ENCODE assay signal across 7 mouse cellular contexts in the genomic region with DNA sequence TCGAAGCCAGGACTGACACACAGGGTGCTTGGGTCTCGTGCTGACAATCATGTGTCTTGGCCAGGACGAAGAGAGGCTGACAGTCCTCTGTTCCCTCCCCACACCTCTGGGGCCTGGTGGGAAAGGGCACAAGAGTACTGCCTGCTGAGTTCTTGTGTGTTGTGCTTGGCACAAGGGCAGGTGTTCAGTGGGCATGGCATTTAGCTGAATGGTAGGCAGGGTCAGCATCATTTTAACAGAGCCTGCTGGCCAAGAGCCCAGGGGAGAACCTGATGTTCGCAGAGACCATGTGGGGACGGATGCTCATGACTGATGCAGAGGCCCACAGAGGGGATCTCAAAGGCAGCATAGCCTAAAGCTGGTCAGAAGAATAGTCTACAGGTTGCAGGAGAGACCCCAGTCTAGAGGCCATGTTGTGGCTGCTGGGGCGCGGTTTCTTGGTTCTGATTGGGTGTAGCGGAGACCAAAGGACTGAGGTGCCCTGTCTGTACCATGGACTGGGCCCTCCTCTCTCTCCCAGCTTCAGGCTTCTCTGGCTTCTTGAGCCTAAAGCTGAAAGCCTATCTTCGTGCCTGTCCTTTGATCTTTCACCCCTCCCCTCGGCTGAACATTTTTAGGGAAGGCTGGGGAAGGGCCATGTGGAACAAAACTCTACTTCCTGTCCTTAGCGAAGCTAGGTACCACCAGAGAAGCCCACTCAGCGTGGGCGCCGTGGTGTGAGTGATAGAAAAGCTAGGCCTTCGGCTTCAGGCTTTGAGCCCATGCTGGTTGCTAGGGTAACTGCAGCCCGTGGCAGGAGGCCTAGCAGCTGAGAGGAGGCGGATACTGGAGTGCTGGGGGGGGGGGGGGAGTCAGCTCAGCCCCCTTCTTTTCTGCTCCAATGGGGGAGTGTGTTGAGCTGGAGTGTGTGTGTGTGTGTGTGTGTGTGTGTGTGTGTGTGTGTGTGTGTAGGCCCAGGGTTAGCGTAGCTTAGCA.
DNase-seq lines count a peak whose midpoint lies in the region; ATAC-seq lines count a peak whose summit lies in the region.

No protein-coding gene starts in this region.

- H3K9ac ChIP-seq in forebrain, embryonic 11.5 days (ENCODE audit: low read length) = 0 out of 2 replicates have a peak overlapping the region, but pooled peaks have one; percentile 23
- peak overlapping the region; percentile 46; the same call in 1 of the 2 replicates for H3K9ac ChIP-seq in hindbrain, embryonic 16.5 days (ENCODE audit: low read depth, low read length)

- WGBS in forebrain, embryonic 11.5 days = 45% methylated on average over 18 of the region's 18 CpGs
- WGBS in hindbrain, embryonic 16.5 days = 29% methylated on average over 18 of the region's 18 CpGs

- peak; percentile 84 for ATAC-seq in forebrain, embryonic 11.5 days (replicated peaks; ENCODE audit: low FRiP score)
- peak; percentile 79 for ATAC-seq in hindbrain, embryonic 16.5 days

- H3K27me3 ChIP-seq in forebrain, embryonic 11.5 days (ENCODE audit: control insufficient read depth, insufficient read depth, low read length) = no peaks in the 10 kb centered on the region
- no peaks in the 10 kb centered on the region for H3K27me3 ChIP-seq in hindbrain, embryonic 16.5 days (replicated peaks; ENCODE audit: control insufficient read depth, insufficient read depth, low read length)

- no peaks in the 10 kb centered on the region for H3K36me3 ChIP-seq in forebrain, embryonic 11.5 days (ENCODE audit: control insufficient read depth, insufficient read depth, low read length)
- H3K36me3 ChIP-seq in hindbrain, embryonic 16.5 days (ENCODE audit: control insufficient read depth, insufficient read depth, low read length) = no peaks in the 10 kb centered on the region

- intact Hi-C loops in left cerebral cortex, postnatal 36 days (cut with DNase I) = loop anchor here (1.0 to 5.0 kb wide), 2 partner anchors 25 to 89 kb away; no protein-coding TSS in a partner anchor

- DNase-seq in ovary, postnatal 36 days (ENCODE audit: low spot score) = peak; percentile 27
- DNase-seq in ovary, postnatal 14 days (ENCODE audit: low spot score) = no peak
- DNase-seq in forebrain, embryonic 11.5 days (ENCODE audit: low spot score) = peak; percentile 80
- peak; percentile 87 to 88 for DNase-seq in left cerebral cortex, postnatal 36 days (ENCODE audit: low spot score in 2 of 2)
- DNase-seq in right cerebral cortex, adult 2 months (ENCODE audit: low spot score in 2 of 2) = peak; percentile 89 to 90
- no peak for DNase-seq in spleen, postnatal 14 days (ENCODE audit: low spot score in 2 of 2)

- no peak overlapping the region for H3K4me3 ChIP-seq in forebrain, embryonic 11.5 days (ENCODE audit: low read depth, low read length)
- no peak overlapping the region for H3K4me3 ChIP-seq in hindbrain, embryonic 16.5 days (ENCODE audit: low read length)

- 0 out of 2 replicates have a peak overlapping the region, but pooled peaks have one; percentile 9 for H3K4me2 ChIP-seq in forebrain, embryonic 11.5 days (ENCODE audit: low read depth, low read length, severe bottlenecking)
- no peak overlapping the region for H3K4me2 ChIP-seq in hindbrain, embryonic 16.5 days (ENCODE audit: low read length)

- H3K27ac ChIP-seq in forebrain, embryonic 11.5 days (ENCODE audit: low read depth, low read length) = peak overlapping the region; percentile 37; the same call in 1 of the 2 replicates
- H3K27ac ChIP-seq in hindbrain, embryonic 16.5 days (ENCODE audit: low read depth, low read length) = peak overlapping the region; percentile 70

- H3K9me3 ChIP-seq in forebrain, embryonic 11.5 days (ENCODE audit: control insufficient read depth, low read length) = no peaks in the 10 kb centered on the region
- no peaks in the 10 kb centered on the region for H3K9me3 ChIP-seq in hindbrain, embryonic 16.5 days (ENCODE audit: control insufficient read depth, low read length)

- peaks cover 17% of the 10 kb centered on the region for H3K4me1 ChIP-seq in forebrain, embryonic 11.5 days (replicated peaks; ENCODE audit: control insufficient read depth, insufficient read depth, low read length)
- H3K4me1 ChIP-seq in hindbrain, embryonic 16.5 days (ENCODE audit: control insufficient read depth, insufficient read depth, low read depth, low read length) = peaks cover 29% of the 10 kb centered on the region

Comparison
In these comparisons a context has a peak if more than half of its experiments do, and no peak if none do; other contexts are left out.
1. DNase-seq: peak in ovary, postnatal 36 days (single experiment), forebrain, embryonic 11.5 days (single experiment), left cerebral cortex, postnatal 36 days (2 of 2) and right cerebral cortex, adult 2 months (2 of 2); none in ovary, postnatal 14 days (single experiment) and spleen, postnatal 14 days (0 of 2).